Mouse (Mus musculus): Measurements from ENCODE around the gene Tmem252. TPM values are rescaled to one million over a fixed set of nuclear protein-coding genes. Genes with fewer than 3 reads are reported as not detected.

Gene Tmem252
- polyA plus RNA-seq, 1 experiment: 4.8 TPM

- no peak overlapping the region for H3K4me3 ChIP-seq (ENCODE audit: low read depth, low read length)
- no peak for TF ChIP-seq POLR2A (IDR thresholded peaks at IDR 0.05; ENCODE audit: low read depth, low read length)
- no peak overlapping the region for H3K27ac ChIP-seq (ENCODE audit: insufficient read depth, low read depth, low read length)
- H3K27me3 ChIP-seq (ENCODE audit: control insufficient read depth, insufficient read depth, low read length): no peaks in the 10 kb centered on the region
- no peaks in the 10 kb centered on the region for H3K36me3 ChIP-seq (ENCODE audit: control insufficient read depth, insufficient read depth, low read length)
- no peaks in the 10 kb centered on the region for H3K4me1 ChIP-seq (ENCODE audit: control insufficient read depth, insufficient read depth, insufficient read length, low read length)
These were observed 46.6 kb downstream of the Tmem252 start for GRCm38 (mm10) chr19:24720448-24720847.

GRCm38 (mm10) chr19:24724362-24724761 lies 50.6 kb downstream of the Tmem252 start:
- WGBS: 78% methylated on average over 10 of the region's 10 CpGs
- TF ChIP-seq POLR2A (IDR thresholded peaks at IDR 0.05; ENCODE audit: low read depth, low read length) (no peak), CTCF (IDR thresholded peaks at IDR 0.05; ENCODE audit: extremely low read depth, insufficient read length, insufficient replicate concordance, low read depth, low read length) (no peak)
- no peak overlapping the region for H3K27ac ChIP-seq (ENCODE audit: insufficient read depth, low read depth, low read length)
- H3K4me3 ChIP-seq (ENCODE audit: low read depth, low read length): no peak overlapping the region
- H3K27me3 ChIP-seq (ENCODE audit: control insufficient read depth, insufficient read depth, low read length): no peaks in the 10 kb centered on the region
- no peaks in the 10 kb centered on the region for H3K36me3 ChIP-seq (ENCODE audit: control insufficient read depth, insufficient read depth, low read length)
- no peaks in the 10 kb centered on the region for H3K4me1 ChIP-seq (ENCODE audit: control insufficient read depth, insufficient read depth, insufficient read length, low read length)

- Histone ChIP-seq H3K36me3 (ENCODE audit: control insufficient read depth, insufficient read depth, low read length) (no peaks in the 10 kb centered on the region), H3K4me3 (ENCODE audit: low read depth, low read length) (no peak overlapping the region), H3K4me1 (ENCODE audit: control insufficient read depth, insufficient read depth, insufficient read length, low read length) (no peaks in the 10 kb centered on the region), H3K27me3 (ENCODE audit: control insufficient read depth, insufficient read depth, low read length) (no peaks in the 10 kb centered on the region), H3K27ac (ENCODE audit: insufficient read depth, low read depth, low read length) (no peak overlapping the region)
- TF ChIP-seq CTCF (IDR thresholded peaks at IDR 0.05; ENCODE audit: extremely low read depth, insufficient read length, insufficient replicate concordance, low read depth, low read length) (no peak), POLR2A (IDR thresholded peaks at IDR 0.05; ENCODE audit: low read depth, low read length) (no peak)
- 26% methylated on average over 5 of the region's 5 CpGs for WGBS
These were observed 56.9 kb downstream of the Tmem252 start for GRCm38 (mm10) chr19:24730661-24731060.

Other genes starting within 250 kb of the Tmem252 start
- 16.3 and 22.6 TPM in 2 replicates for gene Fam122a, start 196.7 kb upstream of the Tmem252 start, polyA plus RNA-seq (2012; rRNA removed)
- gene Pip5k1b, start 118.1 kb upstream of the Tmem252 start, polyA plus RNA-seq (2012; rRNA removed): 7.1 and 23.3 TPM in 2 replicates
- gene Pgm5, start 187.8 kb downstream of the Tmem252 start, polyA plus RNA-seq (2012; rRNA removed): 18.3 and 18.4 TPM in 2 replicates
- gene Gm10053, start 201.7 kb downstream of the Tmem252 start, polyA plus RNA-seq (2012; rRNA removed): 4.6 and 5.5 TPM in 2 replicates
- not detected in 2 replicates for gene Foxd4, start 227.2 kb downstream of the Tmem252 start, polyA plus RNA-seq (2012; rRNA removed)